Mouse (Mus musculus) skeletal muscle tissue, adult 2 months (tissue): Measurements from ENCODE around the gene Clstn3.
A peak's percentile ranks its signal among the peaks of the same experiment; 100 is the strongest.
"Not testable (repeated sequence)": the region's sequence is repeated elsewhere in the genome, so short reads cannot be mapped to it uniquely, and the experiment has no call there.

Source experiments
- DNase-seq: peaks from one replicate; pipeline ENCODE4 v3.0.0-alpha.2; 2012; ENCODE audit warnings: low read depth, low spot score

The Clstn3 gene

DNA sequence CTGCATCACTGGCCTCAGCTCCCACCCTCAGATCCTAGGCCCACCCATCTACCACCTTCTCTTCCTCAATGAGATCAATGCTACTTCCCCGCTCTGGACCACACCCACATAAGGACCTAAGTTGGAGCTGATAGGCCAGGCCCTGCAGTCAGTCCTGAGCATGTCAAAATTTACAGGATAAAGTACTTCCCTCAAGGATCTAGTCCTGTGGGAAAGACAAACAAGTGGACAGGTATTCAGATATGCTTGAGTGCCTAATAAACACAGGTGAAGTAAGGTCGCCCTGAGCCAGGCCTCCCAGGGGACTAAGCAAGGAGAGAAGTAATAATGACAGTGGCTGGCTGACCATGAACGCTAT, 15.0 kb upstream of the Clstn3 start:
- DNase-seq = no peak

DNA sequence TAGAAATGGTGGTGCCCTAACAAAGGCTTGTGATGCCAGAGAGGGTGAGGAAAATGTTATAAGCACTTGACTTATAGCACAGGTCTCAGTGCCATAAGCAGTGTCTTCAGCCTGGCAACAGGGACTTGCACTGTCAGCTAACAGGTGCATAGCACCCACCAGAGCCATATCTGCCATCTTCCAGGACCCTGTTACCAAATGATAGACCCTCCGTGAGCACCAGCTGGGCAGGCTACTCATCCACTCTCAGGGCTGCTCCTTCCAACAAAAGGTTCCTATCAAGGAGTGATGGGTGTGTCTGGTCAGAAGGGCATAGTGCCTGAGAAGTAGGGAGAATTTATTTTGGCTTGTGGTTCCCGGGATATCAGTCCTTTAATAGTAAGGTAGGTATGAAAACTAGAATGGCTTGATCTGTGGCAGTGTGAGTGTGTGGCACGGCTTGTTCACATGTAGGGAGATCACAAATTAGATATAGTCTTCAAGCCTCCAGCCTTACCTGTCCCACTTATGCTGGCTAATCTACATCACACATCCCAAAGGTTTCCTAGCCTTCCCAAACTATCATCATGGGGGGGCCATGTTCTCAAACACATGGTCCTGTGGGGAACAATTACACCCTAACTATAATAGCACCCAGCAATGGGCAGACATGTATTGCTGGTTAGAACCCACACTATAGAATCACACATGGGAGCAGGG, 14.4 kb upstream of the Clstn3 start:
- DNase-seq = no peak

DNA sequence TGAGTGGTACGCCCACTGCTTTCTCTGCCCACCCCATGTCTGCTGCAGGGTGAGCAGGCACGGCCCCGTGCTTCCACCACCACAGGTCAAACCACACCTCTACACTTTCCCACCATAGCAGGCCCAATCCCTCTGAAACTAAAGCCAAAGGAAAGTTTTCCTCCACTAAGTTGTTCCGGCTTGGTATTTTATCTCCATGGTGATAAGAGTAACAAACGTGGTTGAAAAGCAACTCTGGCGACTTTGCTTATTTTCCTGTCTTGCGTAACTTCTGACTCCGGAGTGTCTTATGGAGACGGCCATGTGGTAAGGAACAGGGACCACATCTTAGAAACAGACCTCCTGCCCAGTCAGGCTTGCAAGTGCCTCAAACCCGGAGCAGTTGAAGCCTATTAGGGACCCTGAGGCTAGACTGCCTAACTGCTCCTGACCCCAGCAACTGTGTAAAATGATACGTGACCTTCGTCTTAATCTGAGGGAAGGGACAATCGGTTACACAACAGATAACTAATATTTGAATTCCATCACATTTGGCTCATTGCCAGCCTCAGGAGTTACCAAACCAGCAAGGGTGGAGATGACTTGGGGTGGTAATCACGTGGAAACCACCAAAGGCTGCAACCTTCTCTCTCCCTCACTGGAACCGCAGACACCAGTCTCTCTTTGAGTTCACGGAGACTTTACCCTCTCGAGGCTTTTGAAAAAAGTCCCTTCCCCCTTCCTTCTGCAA, 13.5 kb upstream of the Clstn3 start:
- DNase-seq = peak; percentile 68

DNA sequence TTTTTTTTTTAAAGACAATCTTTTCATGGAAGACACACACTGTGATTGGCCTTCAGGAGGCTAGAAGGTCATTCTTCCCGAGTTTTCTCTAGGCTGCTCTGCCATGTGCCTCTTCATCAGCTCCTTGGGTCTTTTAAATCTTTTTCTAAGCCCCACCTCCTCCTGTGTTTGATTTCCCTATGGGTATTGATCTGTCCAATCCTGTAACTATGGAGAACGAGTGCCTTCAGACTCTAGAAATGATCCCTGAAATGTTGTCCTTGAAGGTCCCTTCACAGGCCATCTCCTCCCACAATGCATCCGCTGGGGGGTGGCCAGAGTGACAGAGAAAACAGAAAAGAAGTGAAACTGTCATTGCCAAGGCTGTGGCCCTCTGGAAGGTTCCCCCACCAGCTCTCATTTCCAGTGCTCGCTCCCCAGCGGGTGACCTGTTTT, 12.6 kb upstream of the Clstn3 start:
- no peak for DNase-seq

DNA sequence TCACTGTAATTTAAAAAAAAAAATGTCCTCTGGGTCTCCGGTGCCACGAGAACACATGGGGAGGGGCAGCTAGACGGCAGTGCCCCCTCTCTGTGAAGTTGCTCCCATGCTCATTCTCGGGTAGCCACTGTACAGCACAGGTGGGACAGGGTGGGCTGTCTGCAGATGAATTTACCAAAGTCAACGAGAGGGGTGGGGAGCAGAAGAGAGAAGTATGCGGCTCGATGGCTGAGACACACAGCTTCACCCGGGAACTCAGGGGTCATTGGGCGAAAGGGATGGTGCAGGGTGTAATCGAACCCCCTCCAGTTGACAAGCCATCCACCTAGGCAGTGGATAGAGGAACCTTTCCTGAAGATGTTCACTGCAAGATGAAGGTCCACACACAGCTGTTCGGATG, 12.2 kb upstream of the Clstn3 start:
- DNase-seq = no peak

DNA sequence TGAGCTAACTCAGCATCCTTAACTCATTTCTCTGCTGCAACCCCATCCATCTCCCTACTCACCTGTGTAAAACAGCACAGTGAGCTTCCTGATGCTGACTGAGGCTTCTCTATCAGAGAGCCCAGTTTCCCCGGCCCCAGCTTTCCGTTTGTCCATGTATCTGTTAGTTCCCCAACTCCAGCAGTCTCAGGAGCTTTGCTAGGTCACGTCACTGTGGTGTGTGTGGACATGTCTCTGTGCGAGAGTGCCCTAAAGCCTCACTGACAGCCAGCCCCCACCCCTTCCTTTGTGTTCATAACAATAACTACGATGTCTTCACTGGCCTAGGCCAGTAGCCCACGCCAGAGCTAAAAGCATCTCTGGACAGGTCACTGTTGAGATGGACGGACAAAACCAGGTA, 11.6 kb upstream of the Clstn3 start:
- no peak for DNase-seq

DNA sequence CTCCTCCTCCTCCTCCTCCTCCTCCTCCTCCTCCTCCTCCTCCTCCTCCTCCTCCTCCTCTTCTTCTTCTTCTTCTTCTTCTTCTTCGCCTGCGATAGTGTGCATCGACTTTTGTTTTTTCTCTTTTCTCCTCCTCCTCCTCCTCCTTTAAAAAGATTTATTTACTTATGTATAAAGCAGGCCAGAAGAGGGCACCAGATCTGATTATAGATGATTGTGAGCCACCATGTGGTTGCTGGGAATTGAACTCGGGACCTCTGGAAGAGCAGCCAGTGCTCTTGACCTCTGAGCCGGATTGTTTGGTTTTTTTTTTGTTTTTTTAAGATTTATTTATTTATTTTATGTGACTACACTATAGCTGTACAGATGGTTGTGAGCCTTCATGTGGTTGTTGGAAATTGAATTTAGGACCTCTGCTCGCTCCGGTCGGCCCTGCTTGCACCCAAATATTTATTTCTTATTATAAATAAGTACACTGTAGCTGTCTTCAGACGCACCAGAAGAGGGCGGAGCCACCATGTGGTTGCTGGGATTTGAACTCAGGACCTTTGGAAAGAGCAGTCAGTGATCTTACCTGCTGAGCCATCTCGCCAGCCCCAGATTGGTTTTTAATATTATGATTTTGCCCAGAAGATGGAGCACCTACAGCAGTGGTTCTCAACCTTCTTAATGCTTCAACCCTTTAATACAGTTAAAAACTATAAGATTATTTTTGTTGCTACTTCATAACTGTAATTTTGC, 10.9 kb upstream of the Clstn3 start:
- DNase-seq = not testable (repeated sequence)

DNA sequence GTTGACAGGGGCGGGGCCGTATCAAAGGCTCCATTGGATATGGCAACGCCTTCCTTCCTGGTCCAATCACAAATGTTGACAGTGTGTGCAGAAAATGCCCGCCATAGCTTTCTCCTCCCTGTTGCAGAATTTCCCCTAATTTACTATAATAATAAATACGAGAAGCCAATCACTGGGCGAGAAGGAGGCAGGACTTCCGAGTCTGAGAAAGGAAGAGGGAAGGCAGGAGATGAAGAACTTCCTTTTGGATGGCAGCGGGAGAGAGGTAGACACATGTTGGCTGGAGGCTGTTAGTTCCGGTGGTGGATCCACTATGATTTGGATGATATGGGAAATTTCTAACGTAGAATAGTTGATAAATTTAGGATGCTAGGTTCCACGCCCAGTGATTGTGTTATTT, 10.0 kb upstream of the Clstn3 start:
- no peak for DNase-seq

DNA sequence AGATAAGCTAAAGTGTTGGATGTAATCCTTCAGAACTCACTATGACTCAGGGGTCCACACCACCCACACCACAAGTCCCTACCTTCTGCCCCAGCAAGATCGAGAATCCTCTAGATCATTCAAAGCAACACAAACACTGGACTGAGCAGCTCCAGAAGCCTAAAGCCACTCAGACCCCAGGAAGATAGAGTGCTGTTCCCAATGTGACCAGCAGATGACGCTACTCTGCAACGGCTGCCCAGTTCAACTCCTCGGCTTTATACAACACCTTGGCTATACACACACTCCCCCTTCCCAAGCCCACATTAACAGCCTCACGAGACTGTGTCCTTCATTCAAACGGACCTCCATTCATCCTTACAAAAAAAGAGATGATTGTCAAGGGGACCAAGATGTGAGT, 8.2 kb upstream of the Clstn3 start:
- DNase-seq = no peak

DNA sequence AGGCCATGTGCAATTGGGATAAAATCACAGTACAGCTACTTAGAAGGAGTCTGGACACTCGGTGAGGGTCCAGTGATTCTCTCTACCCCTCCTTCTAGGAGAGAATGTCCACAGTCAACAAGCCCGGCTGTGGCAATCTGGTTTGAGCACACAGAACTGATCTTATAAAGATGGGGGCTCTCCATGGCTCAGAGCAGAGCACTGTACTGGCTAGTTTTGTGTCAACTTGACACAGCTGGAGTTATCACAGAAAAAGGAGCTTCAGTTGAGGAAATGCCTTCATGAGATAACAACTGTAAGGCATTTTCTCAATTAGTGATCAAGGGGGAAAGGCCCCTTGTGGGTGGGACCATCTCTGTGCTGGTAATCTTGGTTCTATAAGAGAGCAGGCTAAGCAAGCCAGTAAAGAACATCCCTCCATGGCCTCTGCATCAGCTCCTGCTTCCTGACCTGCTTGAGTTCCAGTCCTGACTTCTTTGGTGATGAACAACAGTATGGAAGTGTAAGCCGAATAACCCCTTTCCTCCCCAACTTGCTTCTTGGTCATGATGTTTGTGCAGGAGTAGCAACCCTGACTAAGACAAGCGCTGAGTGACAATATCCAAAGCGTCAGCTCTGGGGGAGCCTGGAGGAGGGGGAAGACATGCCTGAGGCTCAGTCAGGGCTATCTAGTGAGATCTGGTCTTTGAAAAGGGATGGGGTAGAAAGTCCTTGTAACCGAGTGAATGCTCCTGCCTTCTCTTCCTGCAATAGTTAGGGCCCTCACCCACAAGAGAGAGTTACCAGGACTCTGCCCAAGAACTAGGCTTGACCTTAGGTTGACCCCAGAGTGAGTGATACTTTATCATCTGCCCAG, 7.4 kb upstream of the Clstn3 start:
- DNase-seq = not testable (repeated sequence)

DNA sequence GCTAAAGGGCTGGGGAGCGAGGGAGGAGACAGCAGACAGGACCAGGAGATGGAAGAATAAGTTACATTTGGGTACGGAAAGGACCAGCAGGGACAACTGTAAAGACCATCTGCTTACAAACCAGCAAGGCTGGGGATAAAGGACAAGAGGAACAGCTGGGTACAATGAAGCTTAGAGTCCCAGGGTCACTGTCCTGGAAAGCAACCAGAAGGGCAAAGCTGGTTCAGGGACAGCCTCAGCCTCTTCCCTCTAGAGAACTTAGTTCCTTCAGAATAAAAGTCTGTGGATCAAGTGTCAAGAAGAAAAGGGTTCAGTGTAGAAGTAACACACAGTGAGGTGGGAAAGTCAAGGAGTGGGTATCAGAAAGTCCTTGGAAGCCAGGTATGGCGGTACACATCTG, 6.5 kb upstream of the Clstn3 start:
- DNase-seq = no peak

DNA sequence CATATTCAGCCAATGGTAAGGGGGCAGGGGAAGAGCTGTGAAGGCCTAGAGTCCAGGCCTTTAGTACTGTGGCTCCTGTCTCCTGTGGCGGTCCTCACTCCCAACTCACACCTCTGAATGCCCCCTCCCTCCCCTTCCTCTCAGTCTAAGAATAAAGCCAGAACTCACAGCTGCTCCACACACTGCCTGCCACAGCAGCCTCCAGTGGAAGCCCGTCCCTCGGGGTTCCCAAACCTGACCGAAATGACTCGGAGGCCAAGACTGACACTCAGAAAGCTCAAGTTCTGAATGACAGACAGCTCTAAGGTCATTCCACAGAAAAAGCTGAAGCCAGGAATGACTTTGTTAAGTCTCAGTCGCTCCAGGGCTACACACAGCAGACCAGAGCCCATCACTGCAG, 1.1 kb upstream of the Clstn3 start:
- no peak for DNase-seq

DNA sequence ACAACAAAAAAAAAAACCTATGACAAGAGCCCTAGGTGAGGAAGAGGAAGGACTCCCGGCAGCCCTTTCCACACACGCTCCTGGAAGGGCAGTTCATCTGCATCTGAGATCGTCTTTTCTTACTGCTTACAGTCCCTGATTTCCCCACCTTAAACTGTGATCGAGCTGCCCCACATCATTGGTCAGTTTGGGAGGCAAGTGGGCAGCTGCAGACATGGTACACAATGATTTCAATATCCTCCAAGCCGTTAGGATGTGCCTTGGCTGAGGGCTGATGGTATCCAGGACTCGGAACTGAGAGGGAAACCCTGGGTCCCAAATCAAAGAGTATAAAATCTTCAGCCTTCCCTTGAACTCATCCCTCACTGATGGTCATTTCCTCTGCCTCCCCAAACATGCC, 705 bp upstream of the Clstn3 start:
- no peak for DNase-seq

DNA sequence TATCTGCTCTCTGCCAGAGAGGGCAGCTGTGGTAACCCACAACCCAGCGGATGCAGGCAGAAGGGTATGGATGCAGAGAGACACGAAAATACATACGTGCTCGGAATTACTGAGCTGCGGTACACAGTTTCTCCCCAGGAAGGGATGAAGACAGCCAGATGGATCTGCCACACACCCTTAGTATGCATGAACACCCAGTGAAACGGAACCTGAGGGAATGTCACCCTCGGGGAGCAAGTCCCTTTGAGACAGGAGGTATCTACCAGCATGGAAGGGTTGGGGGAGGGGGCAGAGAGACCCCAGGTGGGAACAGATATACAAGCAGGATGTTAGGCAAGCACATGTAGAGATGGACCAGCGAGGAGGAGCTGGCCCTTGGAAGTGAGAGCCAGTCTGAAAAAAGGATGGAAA, 708 bp downstream of the Clstn3 start:
- no peak for DNase-seq

DNA sequence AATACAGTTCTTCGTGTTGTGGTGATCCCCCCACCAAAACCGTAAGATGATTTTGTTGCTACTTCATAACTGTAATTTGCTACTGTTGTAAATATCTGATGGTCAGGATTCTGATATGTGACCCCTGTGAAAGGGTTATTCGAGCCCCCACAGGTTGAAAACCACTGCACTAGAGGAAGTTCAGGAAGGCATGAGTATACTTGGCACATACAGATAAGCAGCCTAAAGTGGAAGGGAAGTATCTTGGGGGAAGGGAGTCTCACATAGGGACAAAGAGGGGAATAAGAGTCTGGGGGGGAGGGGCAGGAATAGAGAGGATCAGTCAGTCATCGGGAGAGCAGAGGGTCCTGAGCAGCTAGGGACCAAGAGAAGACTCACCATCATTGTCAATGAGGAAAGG, 5.2 kb downstream of the Clstn3 start:
- no peak for DNase-seq

DNA sequence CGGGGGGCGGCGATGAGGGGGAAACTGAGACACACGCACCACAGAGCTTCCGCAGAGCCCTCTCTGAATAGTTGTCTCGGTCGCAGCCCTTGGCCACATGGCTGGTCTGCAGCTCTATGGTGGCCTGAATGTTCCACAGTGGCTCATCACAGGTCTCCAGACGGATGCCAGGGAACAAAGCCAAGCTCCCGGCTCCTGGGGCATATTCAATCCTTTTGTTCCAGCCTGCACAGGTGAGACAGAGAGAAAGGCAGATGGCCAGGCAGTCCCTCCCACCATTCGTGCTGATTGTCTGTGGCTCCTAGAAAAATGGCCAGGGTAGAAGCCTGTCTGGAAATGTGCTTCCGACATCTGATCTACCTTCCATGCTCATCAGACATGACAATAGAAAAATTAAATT, 6.1 kb downstream of the Clstn3 start:
- no peak for DNase-seq

DNA sequence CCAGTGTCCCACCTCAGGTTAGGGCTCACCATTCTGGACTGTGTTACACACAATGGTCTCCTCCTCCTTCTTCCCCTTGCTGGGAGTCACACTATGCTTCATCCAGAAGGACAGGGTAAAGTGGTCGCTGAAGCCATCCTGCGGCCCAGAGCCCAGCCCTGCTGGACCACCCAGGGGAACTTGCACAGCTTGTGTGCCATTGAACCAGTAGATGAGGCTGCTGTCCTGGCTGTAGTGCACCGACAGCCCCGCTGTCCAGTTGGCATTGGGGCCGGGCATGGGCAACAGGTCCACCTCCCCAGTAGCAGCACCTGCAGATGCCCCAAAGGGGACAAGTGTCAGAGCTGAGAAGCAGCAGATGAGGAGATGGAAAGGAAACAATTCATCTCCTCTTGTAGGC, 6.8 kb downstream of the Clstn3 start:
- no peak for DNase-seq

DNA sequence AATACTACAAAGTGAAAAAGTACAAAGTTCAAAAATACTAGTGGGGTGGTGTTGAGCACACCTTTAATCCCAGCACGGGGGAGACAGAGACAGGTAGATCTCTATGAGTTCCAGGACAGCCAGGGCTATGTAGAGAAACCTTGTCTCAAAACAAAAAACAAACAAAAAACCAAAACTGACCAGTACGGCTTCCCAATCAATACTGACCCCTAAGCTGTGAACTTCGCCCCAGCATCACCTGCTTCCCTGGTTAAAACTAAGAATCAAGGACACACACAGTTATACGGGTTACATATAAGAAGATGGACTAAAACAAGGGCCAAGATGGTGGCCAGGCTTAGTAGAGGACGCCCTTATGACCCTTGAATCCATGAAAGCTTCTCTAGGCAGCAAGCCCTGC, 8.4 kb downstream of the Clstn3 start:
- DNase-seq = no peak

DNA sequence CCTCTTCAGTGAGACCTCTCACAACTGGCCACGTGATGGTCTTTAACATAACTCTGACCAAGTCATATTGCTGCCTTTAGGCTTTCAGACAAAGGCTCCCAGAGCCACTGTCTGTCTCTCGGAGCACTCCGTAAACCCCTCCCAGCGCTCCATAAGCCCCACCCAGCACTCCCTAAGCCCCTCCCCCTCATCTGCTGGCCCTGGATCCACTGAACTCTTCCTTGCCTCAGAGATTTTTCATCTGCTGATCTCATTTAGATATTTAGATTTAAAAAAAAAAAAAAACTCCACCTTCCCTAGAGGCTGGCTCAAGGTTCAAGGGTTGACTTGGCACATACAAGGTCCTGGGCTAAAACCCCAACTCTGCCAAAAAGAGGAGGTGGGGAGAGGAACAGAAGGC, 10.8 kb downstream of the Clstn3 start:
- DNase-seq = no peak

DNA sequence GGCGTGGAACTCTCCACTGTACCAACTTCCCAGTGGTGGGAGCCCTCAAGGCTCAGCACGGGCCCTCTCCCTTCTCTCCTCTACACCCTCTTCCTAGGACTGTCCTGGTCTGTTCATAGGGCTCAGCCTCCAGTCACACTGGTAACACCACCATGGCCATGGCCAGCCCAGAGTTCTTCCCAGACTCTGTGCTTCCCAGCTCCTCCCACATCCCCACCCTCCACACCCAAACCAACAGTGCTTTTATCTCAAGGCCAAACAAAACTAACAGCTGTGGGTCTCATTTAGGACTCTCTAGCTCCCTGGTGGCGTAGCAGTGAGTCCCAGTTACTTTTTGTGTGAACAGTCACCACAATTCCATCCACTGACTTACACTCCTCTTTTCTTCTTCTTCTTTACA, 12.6 kb downstream of the Clstn3 start:
- DNase-seq = no peak

DNA sequence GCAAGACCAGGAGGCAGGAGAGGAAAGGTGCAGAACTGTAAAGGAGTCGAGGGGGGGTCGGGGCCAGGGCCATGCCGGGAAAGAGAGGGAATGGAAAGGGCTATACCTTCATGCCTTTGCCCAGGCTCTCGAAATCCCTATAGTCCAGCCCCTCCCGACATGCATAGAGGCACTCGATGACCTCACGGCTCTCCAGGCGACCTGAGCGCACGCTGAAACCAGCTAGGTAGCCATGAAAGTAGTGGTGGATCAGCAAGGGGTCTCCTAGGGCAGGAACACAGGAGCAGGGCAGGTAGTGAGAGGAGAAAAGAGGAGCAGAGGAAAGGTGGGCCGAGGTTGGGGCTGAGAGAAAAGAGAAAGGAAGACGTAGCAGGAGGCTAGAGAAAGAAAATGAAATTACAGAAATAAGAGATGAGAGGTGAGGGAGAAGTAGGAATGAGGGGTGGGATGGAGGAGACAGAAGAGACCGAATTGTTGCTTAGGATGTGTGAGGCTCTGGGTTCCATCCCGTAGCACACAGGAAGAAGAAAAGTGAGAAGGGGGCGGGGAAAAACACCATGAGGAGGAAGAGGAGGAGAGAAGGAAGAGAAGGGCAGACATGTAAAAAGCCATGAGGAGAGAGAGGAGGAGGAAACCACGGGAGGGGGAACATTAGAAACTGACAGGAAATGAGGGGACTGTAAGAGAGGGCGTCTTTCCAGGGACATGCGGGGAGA, 14.8 kb downstream of the Clstn3 start:
- DNase-seq = no peak
